Mouse (Mus musculus): ENCODE data around the gene P4ha3. TPM values are rescaled to one million over a fixed set of nuclear protein-coding genes. Genes with fewer than 3 reads are reported as not detected.

The P4ha3 gene
- total RNA-seq, 1 experiment: 2.0 TPM

GRCm38 (mm10) chr7:100307872-100308653, 22.7 kb downstream of the P4ha3 start:
- Histone ChIP-seq H3K4me1 (ENCODE audit: control insufficient read depth in 2 of 2, insufficient read depth in 2 of 2, low read length in 2 of 2, poor library complexity in 1 of 2) (no peaks in the 10 kb centered on the region), H3K9me3 (ENCODE audit: control insufficient read depth, insufficient read depth, low read depth, low read length) (no peaks in the 10 kb centered on the region), H3K36me3 (ENCODE audit: control insufficient read depth, insufficient read depth, low read length, poor library complexity, severe bottlenecking) (no peaks in the 10 kb centered on the region), H3K9ac (ENCODE audit: insufficient read depth, low read depth, low read length, poor library complexity, severe bottlenecking) (no peak overlapping the region), H3K27ac (ENCODE audit: insufficient read depth, low read depth, low read length, poor library complexity, severe bottlenecking) (no peak overlapping the region), H3K4me3 (ENCODE audit: insufficient read depth in 1 of 2, low read depth in 1 of 2, low read length in 2 of 2, poor library complexity in 1 of 2, severe bottlenecking in 1 of 2) (no peak overlapping the region)
- in situ Hi-C loops (cut with MboI; ENCODE audit: low sequenced_read_pairs in 2 of 2, unreplicated experiment in 2 of 2): no loop called here
- no peak for DNase-seq (ENCODE audit: low read depth, low spot score)
- no peak for TF ChIP-seq ZC3H11A (IDR thresholded peaks at IDR 0.05; ENCODE audit: borderline replicate concordance, low read depth, low read length)
- TF ChIP-seq CHD2 (IDR thresholded peaks at IDR 0.05; ENCODE audit: low read depth, low read length): no peak
- no peak for TF ChIP-seq HCFC1 (IDR thresholded peaks at IDR 0.05; ENCODE audit: borderline replicate concordance, insufficient read depth, low read length)
- TF ChIP-seq MAFK (IDR thresholded peaks at IDR 0.05; ENCODE audit: insufficient read depth, low read depth, low read length): no peak
- no peak for TF ChIP-seq ZNF384 (IDR thresholded peaks at IDR 0.05; ENCODE audit: low read depth, low read length)

- no peaks in the 10 kb centered on the region for H3K4me1 ChIP-seq (ENCODE audit: control insufficient read depth in 2 of 2, insufficient read depth in 2 of 2, low read length in 2 of 2, poor library complexity in 1 of 2)
- no peaks in the 10 kb centered on the region for H3K36me3 ChIP-seq (ENCODE audit: control insufficient read depth, insufficient read depth, low read length, poor library complexity, severe bottlenecking)
- TF ChIP-seq MAFK (IDR thresholded peaks at IDR 0.05; ENCODE audit: insufficient read depth, low read depth, low read length) (no peak), ZNF384 (IDR thresholded peaks at IDR 0.05; ENCODE audit: low read depth, low read length) (no peak), HCFC1 (IDR thresholded peaks at IDR 0.05; ENCODE audit: borderline replicate concordance, insufficient read depth, low read length) (no peak), CHD2 (IDR thresholded peaks at IDR 0.05; ENCODE audit: low read depth, low read length) (no peak), ZC3H11A (IDR thresholded peaks at IDR 0.05; ENCODE audit: borderline replicate concordance, low read depth, low read length) (no peak)
- H3K27ac ChIP-seq (ENCODE audit: insufficient read depth, low read depth, low read length, poor library complexity, severe bottlenecking): no peak overlapping the region
- no peaks in the 10 kb centered on the region for H3K9me3 ChIP-seq (ENCODE audit: control insufficient read depth, insufficient read depth, low read depth, low read length)
- no peak for DNase-seq (ENCODE audit: low read depth, low spot score)
- H3K9ac ChIP-seq (ENCODE audit: insufficient read depth, low read depth, low read length, poor library complexity, severe bottlenecking): no peak overlapping the region
- no peak overlapping the region for H3K4me3 ChIP-seq (ENCODE audit: insufficient read depth in 1 of 2, low read depth in 1 of 2, low read length in 2 of 2, poor library complexity in 1 of 2, severe bottlenecking in 1 of 2)
- in situ Hi-C loops (cut with MboI; ENCODE audit: low sequenced_read_pairs in 2 of 2, unreplicated experiment in 2 of 2): no loop called here
Observed at GRCm38 (mm10) chr7:100309216-100309615, 23.9 kb downstream of the P4ha3 start.

- Histone ChIP-seq H3K27ac (ENCODE audit: insufficient read depth, low read depth, low read length, poor library complexity, severe bottlenecking) (no peak overlapping the region), H3K4me1 (ENCODE audit: control insufficient read depth in 2 of 2, insufficient read depth in 2 of 2, low read length in 2 of 2, poor library complexity in 1 of 2) (no peaks in the 10 kb centered on the region), H3K9ac (ENCODE audit: insufficient read depth, low read depth, low read length, poor library complexity, severe bottlenecking) (no peak overlapping the region), H3K9me3 (ENCODE audit: control insufficient read depth, insufficient read depth, low read depth, low read length) (no peaks in the 10 kb centered on the region), H3K36me3 (ENCODE audit: control insufficient read depth, insufficient read depth, low read length, poor library complexity, severe bottlenecking) (no peaks in the 10 kb centered on the region), H3K4me3 (ENCODE audit: insufficient read depth in 1 of 2, low read depth in 1 of 2, low read length in 2 of 2, poor library complexity in 1 of 2, severe bottlenecking in 1 of 2) (no peak overlapping the region)
- in situ Hi-C loops (cut with MboI; ENCODE audit: low sequenced_read_pairs in 2 of 2, unreplicated experiment in 2 of 2): no loop called here
- no peak for DNase-seq (ENCODE audit: low read depth, low spot score)
- TF ChIP-seq ZC3H11A (IDR thresholded peaks at IDR 0.05; ENCODE audit: borderline replicate concordance, low read depth, low read length): no peak
- no peak for TF ChIP-seq ZNF384 (IDR thresholded peaks at IDR 0.05; ENCODE audit: low read depth, low read length)
- TF ChIP-seq MAFK (IDR thresholded peaks at IDR 0.05; ENCODE audit: insufficient read depth, low read depth, low read length): no peak
- no peak for TF ChIP-seq CHD2 (IDR thresholded peaks at IDR 0.05; ENCODE audit: low read depth, low read length)
- no peak for TF ChIP-seq HCFC1 (IDR thresholded peaks at IDR 0.05; ENCODE audit: borderline replicate concordance, insufficient read depth, low read length)
Observed at GRCm38 (mm10) chr7:100309679-100310078, 24.4 kb downstream of the P4ha3 start.

GRCm38 (mm10) chr7:100310290-100310689, 25.0 kb downstream of the P4ha3 start:
- Histone ChIP-seq H3K9ac (ENCODE audit: insufficient read depth, low read depth, low read length, poor library complexity, severe bottlenecking) (no peak overlapping the region), H3K4me3 (ENCODE audit: insufficient read depth in 1 of 2, low read depth in 1 of 2, low read length in 2 of 2, poor library complexity in 1 of 2, severe bottlenecking in 1 of 2) (no peak overlapping the region), H3K9me3 (ENCODE audit: control insufficient read depth, insufficient read depth, low read depth, low read length) (no peaks in the 10 kb centered on the region), H3K36me3 (ENCODE audit: control insufficient read depth, insufficient read depth, low read length, poor library complexity, severe bottlenecking) (no peaks in the 10 kb centered on the region), H3K4me1 (ENCODE audit: control insufficient read depth in 2 of 2, insufficient read depth in 2 of 2, low read length in 2 of 2, poor library complexity in 1 of 2) (no peaks in the 10 kb centered on the region), H3K27ac (ENCODE audit: insufficient read depth, low read depth, low read length, poor library complexity, severe bottlenecking) (no peak overlapping the region)
- in situ Hi-C loops (cut with MboI; ENCODE audit: low sequenced_read_pairs in 2 of 2, unreplicated experiment in 2 of 2): no loop called here
- no peak for TF ChIP-seq CHD2 (IDR thresholded peaks at IDR 0.05; ENCODE audit: low read depth, low read length)
- no peak for TF ChIP-seq ZC3H11A (IDR thresholded peaks at IDR 0.05; ENCODE audit: borderline replicate concordance, low read depth, low read length)
- no peak for TF ChIP-seq HCFC1 (IDR thresholded peaks at IDR 0.05; ENCODE audit: borderline replicate concordance, insufficient read depth, low read length)
- TF ChIP-seq MAFK (IDR thresholded peaks at IDR 0.05; ENCODE audit: insufficient read depth, low read depth, low read length): no peak
- no peak for DNase-seq (ENCODE audit: low read depth, low spot score)
